Mouse (Mus musculus) lung, postnatal 25 days (tissue): ENCODE measurements around the gene Zbtb14.

Source experiments
- DNase-seq: peaks from one replicate; pipeline ENCODE4 v3.0.0; 2022; ENCODE audit warnings: low spot score

Gene Zbtb14

DNA sequence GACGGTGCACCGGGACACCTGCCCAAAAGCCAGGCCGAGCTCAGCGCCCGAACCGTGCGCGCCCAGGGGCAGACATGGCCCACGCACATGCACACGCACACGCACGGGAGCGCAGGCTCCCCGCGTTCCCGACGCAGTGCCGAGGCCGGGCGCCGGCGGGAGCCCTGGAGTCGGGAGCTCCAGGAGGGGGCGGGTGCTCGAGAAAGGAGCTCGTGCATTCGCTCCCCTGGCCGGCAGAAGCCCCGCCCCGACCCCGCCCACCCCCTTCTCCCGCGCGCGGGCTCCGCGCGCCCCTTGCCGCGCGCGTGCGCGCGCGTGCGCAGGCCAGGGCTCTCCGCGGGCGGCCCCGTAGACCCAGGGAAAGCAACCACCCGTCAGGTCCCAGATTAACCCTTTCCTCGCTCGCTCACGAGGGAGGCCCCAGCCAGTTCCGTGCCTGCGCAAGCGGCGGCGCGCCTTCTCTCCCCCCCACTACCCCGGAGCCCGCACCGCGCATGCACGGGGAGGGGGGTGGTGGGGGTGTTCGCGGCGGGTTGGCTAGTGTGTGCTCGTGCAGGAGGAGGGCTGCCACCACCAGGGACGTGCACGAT is at the start of gene Zbtb14:
TSS of gene Zbtb14 (plus strand) at position 540 of the 590 bp plus-strand sequence.
- DNase-seq: peak; percentile 93

DNA sequence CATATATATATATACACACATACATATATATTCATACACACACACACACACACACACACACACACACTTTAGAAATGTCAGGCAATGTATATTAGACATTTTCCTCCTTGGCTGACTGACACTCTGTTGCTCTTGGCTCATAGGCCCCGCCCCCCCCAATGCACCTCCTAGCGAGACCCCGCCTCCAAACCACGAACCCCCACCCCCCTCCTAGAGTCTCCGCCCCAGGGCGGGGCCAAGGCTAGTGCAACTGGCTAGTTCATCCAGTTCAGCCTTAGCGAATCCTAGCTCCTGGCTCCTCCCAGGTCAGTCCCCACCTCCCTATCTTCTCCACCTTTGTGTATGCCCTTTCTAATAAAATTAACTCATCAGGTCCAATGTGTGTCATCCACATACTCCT is 36.8 kb upstream of the Zbtb14 start:
- DNase-seq: no peak

DNA sequence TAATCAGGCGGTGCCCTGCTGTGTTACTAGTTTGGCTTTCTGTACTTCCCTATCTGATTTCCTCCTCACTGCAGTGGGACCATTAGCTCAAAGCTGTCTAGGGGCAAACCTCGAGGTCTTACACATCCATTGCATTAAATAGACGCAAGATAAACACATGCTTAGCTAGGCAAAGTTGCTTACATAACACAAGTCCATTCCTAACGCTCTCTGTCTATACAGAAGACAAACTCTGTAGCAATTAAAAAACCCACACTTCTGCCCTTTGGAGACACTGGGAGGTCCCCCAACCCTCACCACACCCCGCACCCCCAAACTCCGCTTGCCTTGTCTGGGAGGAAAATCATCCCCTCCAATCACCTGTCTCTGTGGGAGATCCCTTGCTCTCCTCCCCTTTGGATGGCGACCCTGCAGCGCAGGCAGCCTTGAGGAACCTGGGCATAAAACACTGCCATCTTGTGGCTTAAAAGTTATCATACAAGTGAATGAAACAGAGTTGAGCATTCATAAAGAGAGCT is 33.8 kb upstream of the Zbtb14 start:
- peak; percentile 10 for DNase-seq

DNA sequence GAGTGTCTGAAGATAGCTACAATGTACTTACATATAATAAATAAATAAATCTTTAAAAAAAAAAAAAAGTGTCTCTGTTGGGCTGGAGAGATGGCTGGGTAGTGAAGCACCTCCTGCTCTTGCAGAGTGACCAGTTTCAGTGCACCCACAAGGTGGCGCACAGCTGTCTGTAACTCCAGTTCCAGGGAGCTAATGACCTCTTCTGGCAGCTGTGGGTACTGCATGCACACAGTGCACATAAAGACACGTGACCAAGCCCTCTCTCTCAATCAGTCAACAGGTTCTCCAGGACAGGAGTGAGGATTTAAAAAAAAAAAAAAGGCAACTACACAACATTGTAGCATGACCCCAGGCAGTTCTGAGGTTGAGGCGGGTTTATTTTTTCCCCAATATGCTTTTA is 17.8 kb upstream of the Zbtb14 start:
- DNase-seq: no peak

DNA sequence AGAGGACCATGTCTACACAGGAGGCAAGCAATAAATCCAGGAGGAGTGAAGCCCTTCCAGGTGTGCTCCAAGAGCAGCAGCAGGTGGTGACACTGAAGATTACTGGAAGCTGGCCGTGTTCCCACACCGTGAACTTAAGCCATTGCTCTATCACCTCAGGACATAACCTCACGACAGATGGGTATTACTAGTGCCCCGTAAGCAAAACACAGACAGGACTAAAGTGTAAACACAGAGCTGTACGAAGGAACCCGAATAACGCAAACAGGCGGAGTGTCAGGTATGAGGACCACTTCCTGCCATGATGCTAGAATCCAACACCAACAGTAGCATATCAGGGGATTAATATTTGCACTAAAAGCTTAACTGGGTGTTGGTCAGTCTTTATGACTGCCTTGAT is 2.0 kb upstream of the Zbtb14 start:
- no peak for DNase-seq

DNA sequence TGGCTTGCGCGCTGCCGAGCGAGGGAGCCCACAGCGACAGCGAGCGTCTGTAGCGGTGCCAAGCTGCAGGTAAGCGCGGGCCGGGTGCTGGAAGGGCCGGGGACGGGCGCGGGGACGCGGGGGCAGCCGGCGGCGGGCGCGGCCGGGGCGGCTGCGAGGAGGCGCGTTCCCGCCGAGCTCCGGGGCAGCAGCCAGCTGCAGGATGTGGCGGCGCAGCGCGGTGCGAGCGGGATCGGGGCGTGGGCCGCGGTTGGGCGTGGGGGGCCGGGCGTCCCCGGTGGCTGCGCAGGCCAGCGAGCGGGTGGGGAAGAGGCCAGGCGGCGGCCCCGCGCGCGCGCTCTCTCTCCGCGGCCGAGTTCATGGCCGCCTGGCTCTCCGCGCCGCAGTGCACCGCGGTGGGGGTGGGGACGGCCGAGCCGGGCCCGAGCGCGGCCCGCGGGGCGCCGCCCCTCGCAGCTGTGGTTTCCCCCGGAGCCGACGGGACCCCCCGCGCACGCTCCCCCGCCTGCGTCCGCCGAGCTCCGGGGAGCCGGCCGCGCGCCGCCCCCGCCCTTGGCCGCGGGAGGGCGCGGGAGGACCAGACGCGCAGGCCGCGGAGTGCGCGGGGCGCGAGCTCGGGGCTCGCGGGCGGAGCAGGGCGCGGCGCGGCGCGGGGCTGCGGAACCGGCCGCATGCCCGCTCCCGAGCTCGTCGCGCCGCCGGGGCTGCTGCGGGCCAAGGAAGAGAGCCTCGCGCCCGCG is 521 bp downstream of the Zbtb14 start:
- peak; percentile 68 for DNase-seq

GRCm38 (mm10) chr17:69383941-69384665 is 1.3 kb downstream of the Zbtb14 start:
- DNase-seq: peak; percentile 68

GRCm38 (mm10) chr17:69396147-69397033 is 13.5 kb downstream of the Zbtb14 start:
- DNase-seq: peak; percentile 62

DNA sequence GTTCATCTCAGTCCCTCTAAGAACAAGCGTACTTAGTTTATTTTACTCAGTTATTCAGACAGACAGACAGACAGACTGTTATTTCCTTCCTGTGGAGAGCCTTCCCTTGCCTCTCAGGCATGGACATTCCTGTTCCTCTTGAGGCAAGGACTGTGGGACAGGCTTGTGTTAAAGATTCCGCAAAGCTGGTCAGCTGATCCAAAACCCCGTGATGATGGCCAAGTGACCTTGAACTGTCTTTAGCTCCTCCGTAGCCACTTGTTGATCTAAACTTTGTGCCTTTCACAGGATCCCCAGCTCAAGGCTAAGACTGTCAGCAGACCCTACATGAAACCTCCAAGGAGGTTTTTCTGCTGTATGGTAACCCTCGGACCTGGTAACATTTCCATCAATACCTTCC is 14.3 kb downstream of the Zbtb14 start:
- no peak for DNase-seq

GRCm38 (mm10) chr17:69398092-69398491 is 15.2 kb downstream of the Zbtb14 start:
- DNase-seq: no peak

- DNase-seq: no peak
These were observed 18.3 kb downstream of the Zbtb14 start for GRCm38 (mm10) chr17:69401146-69401545.

DNA sequence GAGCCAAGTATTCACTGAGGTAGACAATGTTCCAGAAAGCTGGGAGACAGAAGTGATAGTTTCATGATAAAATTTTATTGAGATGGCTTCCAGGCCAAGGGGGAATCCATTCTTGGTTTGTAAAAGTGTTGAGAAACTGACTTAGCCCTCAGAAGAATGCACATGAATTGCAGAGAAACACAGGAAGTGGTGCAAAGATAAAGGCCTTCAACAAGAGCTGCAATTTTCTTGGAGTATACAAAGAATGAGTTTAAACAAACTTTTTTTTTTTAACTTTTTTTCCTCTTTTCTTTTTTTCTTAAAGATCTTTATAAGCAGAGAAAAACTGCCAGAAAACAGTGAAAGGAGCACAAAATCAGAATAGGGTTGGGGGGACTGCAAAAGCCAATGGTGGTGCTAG is 33.3 kb downstream of the Zbtb14 start:
- no peak for DNase-seq

DNA sequence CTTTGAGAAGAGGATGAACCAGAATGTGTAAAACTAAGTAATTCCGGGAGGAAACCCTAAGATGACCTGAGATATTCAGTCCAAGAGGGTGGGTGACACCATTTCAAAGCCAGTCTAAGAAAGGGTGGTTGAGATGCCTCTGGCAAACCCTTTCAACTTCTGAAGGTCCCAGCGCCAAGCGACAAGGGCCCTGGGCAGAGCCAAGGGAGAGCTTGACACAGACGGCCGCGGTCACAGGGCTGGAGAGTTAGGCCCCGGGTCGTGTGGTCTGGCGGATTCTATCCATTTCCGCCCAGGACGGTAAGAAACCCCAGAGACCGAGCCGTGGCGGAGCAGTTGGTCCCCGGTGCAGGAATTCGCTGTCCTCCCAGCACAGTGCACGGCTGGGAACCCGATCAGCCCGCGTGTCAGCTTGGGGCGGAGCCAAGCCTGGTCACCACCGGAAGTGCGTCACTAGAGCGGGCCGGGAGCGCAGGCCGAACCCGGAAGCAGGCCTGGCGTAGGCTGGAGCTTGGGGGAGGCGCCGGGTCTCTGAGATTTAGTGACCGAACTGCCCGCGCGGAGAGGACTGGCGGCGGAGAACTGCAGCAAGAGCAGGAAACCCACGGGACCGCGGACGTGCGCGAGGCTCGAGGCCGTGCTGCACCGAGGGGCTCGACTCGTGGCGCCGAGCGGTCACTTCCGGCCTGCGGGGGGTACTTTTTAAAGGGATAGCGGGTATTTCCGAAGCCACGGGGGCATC is 34.2 kb downstream of the Zbtb14 start:
- DNase-seq: peak; percentile 94

DNA sequence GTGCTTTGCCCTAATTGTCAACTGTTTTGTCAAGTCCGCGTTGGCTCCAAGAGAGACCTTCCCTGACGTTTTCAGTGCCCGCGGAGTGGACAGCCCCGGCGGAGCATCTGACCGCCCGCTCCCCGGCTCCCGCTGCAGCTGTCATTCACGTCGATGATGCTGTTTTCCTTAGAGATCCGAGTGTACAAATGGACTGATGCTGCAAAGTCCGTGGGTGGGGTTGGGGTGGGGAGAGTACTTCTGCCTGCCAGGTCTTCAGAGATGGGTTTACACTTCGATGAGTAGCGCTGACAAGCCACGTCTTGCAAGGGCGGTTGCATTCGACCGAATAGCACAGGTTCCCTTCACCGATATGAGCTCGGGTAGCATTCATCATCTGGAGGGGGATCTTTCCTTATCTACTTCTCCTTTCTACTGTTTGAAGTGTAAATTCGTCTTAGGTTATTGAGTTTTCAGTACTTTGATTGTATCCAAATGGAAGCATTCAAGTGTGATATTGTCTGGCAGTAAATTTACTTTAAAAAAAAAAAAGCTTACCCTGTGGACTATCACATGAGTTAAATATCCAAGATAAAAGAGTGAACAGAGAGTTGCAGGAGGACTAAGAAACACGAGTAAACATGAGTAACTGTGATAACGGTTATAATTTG is 35.0 kb downstream of the Zbtb14 start:
- DNase-seq: no peak

GRCm38 (mm10) chr17:69421592-69421991 is 38.7 kb downstream of the Zbtb14 start:
- no peak for DNase-seq

- DNase-seq: no peak
These were observed 55.0 kb downstream of the Zbtb14 start for GRCm38 (mm10) chr17:69437836-69438235.

GRCm38 (mm10) chr17:69438486-69438885 is 55.6 kb downstream of the Zbtb14 start:
- DNase-seq: no peak

DNA sequence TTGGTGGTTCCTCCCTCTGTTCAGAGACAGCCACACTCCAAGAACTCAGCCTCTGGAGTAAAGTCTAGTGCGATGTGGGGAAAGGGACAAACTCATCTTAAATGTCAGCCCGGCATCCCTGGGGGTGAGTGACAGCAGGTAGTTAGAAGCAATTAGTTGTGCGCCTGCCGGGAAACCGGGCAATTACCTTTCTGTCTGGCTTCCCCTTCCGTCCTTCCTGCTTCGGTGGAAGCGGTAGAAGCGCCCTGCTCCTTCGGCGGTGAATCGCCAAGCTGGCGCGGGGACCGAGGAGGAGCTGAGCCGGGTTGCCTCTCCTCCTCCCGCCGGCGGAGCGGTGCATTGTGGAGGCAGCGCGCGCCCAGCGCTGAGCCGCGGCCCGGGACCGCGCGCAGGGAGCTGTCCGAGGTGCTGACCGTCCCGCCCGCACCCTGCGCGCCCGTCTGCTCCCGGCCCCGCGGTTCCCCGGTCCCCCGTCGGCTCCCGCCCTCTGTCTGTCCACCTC is 56.2 kb downstream of the Zbtb14 start, which contains the start of gene Akain1:
TSS of gene Akain1 (plus strand) at position 337 of the 502 bp plus-strand sequence.
- peak; percentile 43 for DNase-seq

DNA sequence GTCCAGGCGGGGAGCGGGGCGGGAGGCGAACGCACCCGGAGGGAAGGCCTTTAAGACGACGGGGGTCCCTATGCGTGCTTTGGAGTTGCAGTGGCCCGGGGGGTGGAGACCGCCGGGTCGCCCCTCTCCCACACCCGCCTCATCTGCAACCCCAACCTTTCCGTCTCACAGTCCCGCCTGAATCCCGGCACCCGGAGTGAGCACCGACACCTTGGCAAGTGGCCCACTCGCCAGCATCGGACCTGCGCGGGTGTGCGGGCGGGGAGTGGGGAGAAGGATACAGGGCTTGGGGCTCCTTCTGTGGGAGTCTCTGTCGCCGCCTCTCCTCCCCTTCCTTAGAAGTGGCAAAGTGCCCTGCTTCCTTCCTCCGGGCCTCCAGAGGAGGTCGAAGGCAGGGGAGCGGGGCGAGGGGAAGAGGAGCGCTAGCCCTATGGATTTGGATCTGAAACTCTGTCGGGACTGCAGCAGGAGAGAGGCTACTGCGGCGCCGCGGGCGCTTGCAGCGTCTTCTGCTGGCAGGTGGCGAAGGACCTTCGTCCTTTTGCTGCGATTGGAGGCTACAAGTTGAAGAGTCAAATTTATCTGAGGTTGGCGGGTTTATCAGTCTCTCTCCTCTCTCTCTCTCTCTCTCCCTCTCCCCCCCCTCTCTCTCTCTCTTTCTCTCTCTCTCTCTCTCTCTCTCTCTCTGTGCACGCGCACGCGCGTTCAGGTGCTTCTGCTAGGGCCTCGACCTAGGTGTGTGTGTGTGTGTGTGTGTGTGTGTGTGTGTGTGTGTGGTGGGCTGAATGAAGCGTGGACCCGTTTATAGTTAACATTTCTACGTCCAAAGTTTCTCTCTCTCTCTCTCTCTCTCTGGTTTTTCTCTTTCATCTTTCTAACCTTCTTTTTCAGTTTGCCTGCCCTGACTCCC is 57.0 kb downstream of the Zbtb14 start:
- no peak for DNase-seq
